Mouse (Mus musculus) midbrain, postnatal 0 days (tissue): Measurements from ENCODE around the gene Tbc1d14. TPM values are rescaled to one million over a fixed set of nuclear protein-coding genes. Genes with fewer than 3 reads are reported as not detected.

Source experiments
- ATAC-seq: fragments of 200-750 bp; cut with Nextera tagmentation; 2 replicates; pipeline ENCODE4 v1.8.0; 2017; ENCODE audit warnings: moderate number of reproducible peaks, mild to moderate bottlenecking, moderate TSS enrichment, moderate library complexity; ENCODE audit not compliant: low FRiP score
- DNase-seq: peaks from one replicate; pipeline ENCODE4 v3.0.0-alpha.2; 2015; ENCODE audit warnings: low spot score
- H3K27ac ChIP-seq: fragments of 300-500 bp; sonication (generic); 2 replicates; pipeline ENCODE4 v1.5.1; 2014; ENCODE audit warnings: low read depth, mild to moderate bottlenecking, low read length, mixed read lengths
- H3K27me3 ChIP-seq: fragments of 300-500 bp; sonication (generic); 2 replicates; pipeline ENCODE4 v1.6.1; 2014; ENCODE audit warnings: low read length, control low read depth, mixed read lengths; ENCODE audit not compliant: insufficient read depth
- H3K36me3 ChIP-seq: fragments of 300-500 bp; sonication (generic); 2 replicates; pipeline ENCODE4 v1.6.1; 2014; ENCODE audit warnings: low read length, control low read depth, mixed read lengths; ENCODE audit not compliant: insufficient read depth
- H3K4me1 ChIP-seq: fragments of 300-500 bp; sonication (generic); 2 replicates; pipeline ENCODE4 v1.6.1; 2014; ENCODE audit warnings: mild to moderate bottlenecking, control low read depth, antibody characterized with exemption, low read length, mixed read lengths; ENCODE audit not compliant: insufficient read depth
- H3K4me2 ChIP-seq: fragments of 300-500 bp; sonication (generic); 2 replicates; pipeline ENCODE4 v1.6.1; 2014; ENCODE audit warnings: low read depth, mild to moderate bottlenecking, low read length, mixed read lengths; ENCODE audit not compliant: poor library complexity, severe bottlenecking
- H3K4me3 ChIP-seq: fragments of 300-500 bp; sonication (generic); 2 replicates; pipeline ENCODE4 v1.5.1; 2014; ENCODE audit warnings: low read depth, mild to moderate bottlenecking, low read length, moderate library complexity
- H3K9ac ChIP-seq: fragments of 300-500 bp; sonication (generic); replicated peaks from 2 replicates; pipeline ENCODE4 v1.6.1; 2014; ENCODE audit warnings: mild to moderate bottlenecking, low read length, moderate library complexity, mixed read lengths; ENCODE audit not compliant: poor library complexity, severe bottlenecking
- H3K9me3 ChIP-seq: fragments of 300-500 bp; sonication (generic); 2 replicates; pipeline ENCODE4 v1.6.1; 2016; ENCODE audit warnings: low read length, control low read depth
- CTCF ChIP-seq: IDR thresholded peaks from 2 replicates; pipeline ENCODE4 v1.5.1; 2016; ENCODE audit warnings: antibody characterized with exemption, mild to moderate bottlenecking
- WGBS: fragments of 180-500 bp; shearing (Covaris S2); extraction: QIAGEN DNeasy Blood & Tissue Kit; methylation state at CpG from one replicate; pipeline ENCODE4 v1.1.7; 2014; 5-methylcytosine and 5-hydroxymethylcytosine counted together
- polyA plus RNA-seq: library from polyadenylated mRNA; unstranded; fragments of >200 nt; fragmentation: Nextera tagmentation; extraction: Ambion mirVana; gene quantifications from 2 replicates; pipeline ENCODE4 v1.2.1, GENCODE M21; 2015
- total RNA-seq: library from RNA; depleted of rRNA; stranded (reverse); fragments of >200 nt; gene quantifications from 2 replicates; pipeline ENCODE4 v1.2.3, GENCODE M21; 2014

The Tbc1d14 gene
- total and polyA plus RNA-seq, 2 experiments from 2014 or later: 29.3 to 51.0 TPM

DNA sequence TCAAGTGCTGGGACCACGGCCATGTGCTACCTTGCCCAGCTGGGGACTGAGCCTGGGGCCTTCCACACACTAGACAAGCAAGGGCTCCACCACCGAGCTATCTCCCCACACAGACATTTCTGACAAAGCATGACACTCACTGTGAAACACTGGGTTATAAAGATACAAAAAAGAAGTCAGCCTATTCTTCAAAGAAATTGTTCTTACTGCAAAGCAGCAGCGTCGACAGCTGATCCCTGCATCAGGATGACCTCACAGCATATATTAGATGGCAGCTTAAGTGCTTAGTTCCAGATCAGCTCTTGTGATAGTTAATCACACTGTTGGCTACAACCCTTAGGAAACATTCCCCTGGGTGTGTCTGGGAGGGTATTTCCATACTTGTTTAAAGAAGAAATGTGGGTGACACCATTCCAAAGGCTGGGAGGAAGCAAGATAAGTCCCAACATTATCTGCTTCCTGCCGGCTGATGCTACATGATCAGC is 69.8 kb downstream of the Tbc1d14 start:
- WGBS: 71% methylated on average over 5 of the region's 5 CpGs
- Histone ChIP-seq H3K4me2 (no peak overlapping the region), H3K4me1 (no peaks in the 10 kb centered on the region), H3K27ac (no peak overlapping the region), H3K4me3 (no peak overlapping the region), H3K36me3 (peaks cover 42% of the 10 kb centered on the region), H3K9me3 (no peaks in the 10 kb centered on the region), H3K9ac (no peak overlapping the region), H3K27me3 (no peaks in the 10 kb centered on the region)
- TF ChIP-seq CTCF: no peak
- DNase-seq (no peak), ATAC-seq (no peak)

DNA sequence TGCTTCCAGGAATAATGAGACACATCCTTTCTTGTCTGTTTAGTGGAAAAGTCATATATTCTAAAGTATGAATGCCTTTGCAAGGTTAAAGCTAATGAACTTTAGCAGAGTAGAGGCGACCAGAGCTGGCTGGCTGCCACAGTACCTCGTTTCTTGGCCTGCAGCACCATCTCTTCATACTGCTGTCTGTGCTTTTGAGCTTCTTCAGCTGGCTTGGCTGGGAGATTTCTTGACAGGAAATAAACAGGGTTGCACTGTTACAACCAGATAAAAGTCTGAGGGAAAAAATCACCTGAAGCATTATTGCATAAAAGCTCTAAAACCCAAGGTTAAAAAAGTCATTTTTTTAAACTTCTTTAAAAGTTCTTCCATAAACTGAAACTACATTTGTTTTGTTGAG is 70.3 kb downstream of the Tbc1d14 start:
- ATAC-seq (no peak), DNase-seq (no peak)
- H3K4me1 ChIP-seq: no peaks in the 10 kb centered on the region
- H3K9me3 ChIP-seq: no peaks in the 10 kb centered on the region
- no peak overlapping the region for H3K9ac ChIP-seq
- TF ChIP-seq CTCF: no peak
- no peak overlapping the region for H3K4me3 ChIP-seq
- 77% methylated on average over 2 of the region's 2 CpGs for WGBS
- H3K27ac ChIP-seq: no peak overlapping the region
- H3K4me2 ChIP-seq: no peak overlapping the region
- H3K27me3 ChIP-seq: no peaks in the 10 kb centered on the region
- H3K36me3 ChIP-seq: peaks cover 47% of the 10 kb centered on the region

DNA sequence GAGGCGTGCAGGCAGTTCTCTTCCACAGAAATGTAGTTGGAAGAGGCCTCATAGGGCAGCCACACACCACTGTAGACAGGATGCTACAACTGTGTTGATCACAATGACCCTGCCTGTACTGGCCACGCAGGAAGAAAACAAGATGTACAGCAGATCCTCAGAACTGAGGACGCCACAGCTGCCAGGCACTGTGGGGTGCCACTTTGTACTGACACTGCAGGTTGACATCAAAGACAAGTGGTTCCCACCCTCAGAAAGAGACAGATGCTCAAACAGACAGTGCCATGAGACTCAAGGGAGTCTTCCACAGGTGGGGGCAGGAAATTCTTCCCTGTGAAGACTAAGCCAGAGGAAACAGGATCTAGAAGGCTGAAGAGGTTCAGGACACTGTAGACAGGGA is 73.3 kb downstream of the Tbc1d14 start:
- no peak for TF ChIP-seq CTCF
- Histone ChIP-seq H3K4me2 (no peak overlapping the region), H3K27ac (no peak overlapping the region), H3K4me3 (no peak overlapping the region), H3K9me3 (no peaks in the 10 kb centered on the region), H3K27me3 (no peaks in the 10 kb centered on the region), H3K4me1 (no peaks in the 10 kb centered on the region), H3K36me3 (peaks cover 65% of the 10 kb centered on the region), H3K9ac (no peak overlapping the region)
- WGBS: 68% methylated on average over 3 of the region's 3 CpGs
- no peak; the same call in 1 of the 2 replicates for ATAC-seq
- no peak for DNase-seq

DNA sequence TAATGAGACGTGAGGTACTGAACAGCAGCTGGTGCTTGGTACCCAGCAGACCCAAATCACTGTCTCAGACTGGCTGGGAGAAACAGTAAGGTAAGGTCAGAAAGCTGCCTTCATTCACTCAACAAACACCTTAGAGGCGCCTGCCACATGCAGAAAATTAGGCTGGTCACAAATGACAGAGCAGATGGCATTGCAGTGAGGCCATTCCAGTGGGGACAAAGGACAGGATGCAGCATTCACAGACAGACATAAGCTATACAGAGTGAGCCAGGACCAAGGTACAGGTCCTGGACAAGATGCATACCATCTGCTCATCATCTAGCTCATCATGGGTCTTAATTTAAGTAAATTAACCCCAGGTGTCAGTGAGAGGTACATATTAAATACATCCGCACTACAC is 75.5 kb downstream of the Tbc1d14 start:
- no peaks in the 10 kb centered on the region for H3K27me3 ChIP-seq
- ATAC-seq (no peak), DNase-seq (no peak)
- no peak for TF ChIP-seq CTCF
- no peak overlapping the region for H3K4me3 ChIP-seq
- H3K9ac ChIP-seq: no peak overlapping the region
- no peak overlapping the region for H3K4me2 ChIP-seq
- H3K9me3 ChIP-seq: no peaks in the 10 kb centered on the region
- WGBS: 86% methylated on average over 3 of the region's 3 CpGs
- peaks cover 72% of the 10 kb centered on the region for H3K36me3 ChIP-seq
- H3K4me1 ChIP-seq: no peaks in the 10 kb centered on the region
- no peak overlapping the region for H3K27ac ChIP-seq

DNA sequence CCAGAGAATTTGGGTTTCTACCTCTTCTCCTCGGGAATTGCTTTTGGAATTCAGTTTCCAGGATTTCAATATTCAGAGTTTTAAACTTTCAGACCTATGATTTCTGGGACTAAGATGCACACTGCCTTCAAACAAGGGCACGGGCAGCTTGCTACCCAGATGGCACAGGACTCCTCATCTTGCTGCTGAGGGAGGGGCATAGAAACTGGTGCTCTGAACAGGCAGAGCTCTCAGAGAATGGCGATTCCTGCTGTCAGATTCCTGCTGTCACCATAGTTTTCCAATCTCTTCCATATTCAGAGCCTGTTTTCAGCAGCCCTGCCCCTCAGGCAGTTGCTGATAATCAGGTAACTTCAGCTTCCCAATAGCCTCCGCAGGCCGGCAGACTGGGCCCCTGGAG is 77.5 kb downstream of the Tbc1d14 start:
- H3K9ac ChIP-seq: no peak overlapping the region
- no peak overlapping the region for H3K4me2 ChIP-seq
- no peaks in the 10 kb centered on the region for H3K4me1 ChIP-seq
- WGBS: 72% methylated on average over 5 of the region's 5 CpGs
- H3K27ac ChIP-seq: no peak overlapping the region
- no peaks in the 10 kb centered on the region for H3K9me3 ChIP-seq
- peaks cover 79% of the 10 kb centered on the region for H3K36me3 ChIP-seq
- DNase-seq (no peak), ATAC-seq (no peak)
- no peaks in the 10 kb centered on the region for H3K27me3 ChIP-seq
- H3K4me3 ChIP-seq: no peak overlapping the region
- no peak for TF ChIP-seq CTCF

GRCm38 (mm10) chr5:36515126-36515525 is 78.0 kb downstream of the Tbc1d14 start:
- Histone ChIP-seq H3K9ac (no peak overlapping the region), H3K4me2 (no peak overlapping the region), H3K9me3 (no peaks in the 10 kb centered on the region), H3K27ac (no peak overlapping the region), H3K4me1 (no peaks in the 10 kb centered on the region), H3K4me3 (no peak overlapping the region), H3K36me3 (peaks cover 78% of the 10 kb centered on the region), H3K27me3 (no peaks in the 10 kb centered on the region)
- no peak for DNase-seq
- no peak for TF ChIP-seq CTCF
- 93% methylated on average over 1 of the region's 1 CpGs for WGBS
- ATAC-seq: no peak
